Mouse (Mus musculus) heart, postnatal 14 days (tissue): Measurements from ENCODE around the gene Gm20908. TPM values are rescaled to one million over a fixed set of nuclear protein-coding genes. Genes with fewer than 3 reads are reported as not detected.
"Not testable (repeated sequence)": the region's sequence is repeated elsewhere in the genome, so short reads cannot be mapped to it uniquely, and the experiment has no call there.

Source experiments
- DNase-seq, 2 experiments: peaks; one replicate each; pipeline ENCODE4 v3.0.0; 2021 to 2022
- intact Hi-C: fragments of 180-260 bp; cut with DNase I; formaldehyde crosslinking; loops from one replicate; pipeline ENCODE4 v1.15.1; 2025
- long read RNA-seq, 2 experiments: library from polyadenylated mRNA; stranded (forward); transcript quantifications; one replicate each; pipeline ENCODE4 v2.0.0; 2021
- total RNA-seq, 2 experiments: library from RNA; stranded (reverse); gene quantifications; 2 replicates each; pipeline ENCODE4 v1.2.3; 2021

Gene Gm20908
- total RNA-seq = not detected
- long read RNA-seq, experiment 1 = 0 reads
- long read RNA-seq, experiment 2 = 0 reads

GRCm38 (mm10) chrY:64472966-64473365, at the start of gene Gm20908:
Gm20908 (plus strand) TSS chrY:64473266.
- DNase-seq, intact Hi-C loops: not testable (repeated sequence)
